8 mouse cellular contexts compared by ENCODE assay signal in the genomic region with DNA sequence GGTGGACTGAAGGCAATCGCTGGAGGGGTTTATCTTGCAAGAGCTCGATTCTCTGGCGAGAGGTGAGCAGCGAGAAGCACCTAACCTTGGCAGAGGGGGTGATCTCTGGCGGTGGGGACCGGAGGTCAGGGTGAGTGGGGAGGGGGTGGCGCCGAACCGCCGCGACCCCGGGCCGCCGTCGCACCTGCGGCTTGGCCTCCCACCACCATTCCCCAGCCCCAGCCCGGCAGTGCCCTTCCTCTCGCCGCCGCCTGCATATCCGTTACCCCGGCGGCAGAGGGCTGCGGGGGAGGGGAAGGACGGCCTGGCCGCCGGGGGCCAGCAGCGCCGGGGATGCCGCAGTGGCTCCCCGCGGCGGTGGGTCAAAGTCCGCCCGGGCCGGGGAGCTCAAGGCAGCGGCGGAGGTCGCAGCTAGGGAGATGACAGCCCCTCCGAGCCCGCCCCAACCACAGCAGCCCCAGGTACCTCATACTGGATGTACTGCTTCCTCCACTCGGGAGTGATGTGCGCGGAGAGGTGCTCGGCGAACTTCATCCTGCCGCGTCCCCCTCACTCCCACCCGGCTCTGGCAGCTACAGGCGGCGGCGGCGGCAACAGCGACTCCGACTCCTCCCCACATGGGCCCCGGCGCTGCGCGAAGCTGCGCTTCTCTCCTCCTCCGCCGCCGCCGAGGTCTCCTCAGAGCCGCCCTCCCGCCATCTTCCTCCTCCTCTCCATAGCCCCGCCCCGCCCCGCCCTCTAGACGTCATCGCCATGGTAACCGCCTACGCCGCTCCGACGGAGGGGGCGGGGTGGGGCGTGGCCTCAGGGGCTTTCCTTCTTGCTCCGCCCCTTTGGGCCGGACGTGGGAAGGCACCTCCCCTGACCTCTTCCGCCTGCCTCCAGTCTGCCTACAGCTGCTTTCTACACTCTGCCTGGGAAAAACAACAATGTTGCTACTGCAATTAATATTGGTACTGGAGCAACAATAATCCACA. TPM values are rescaled to one million over a fixed set of nuclear protein-coding genes. Genes with fewer than 3 reads are reported as not detected.
DNase-seq lines count a peak whose midpoint lies in the region; ATAC-seq and TF ChIP-seq lines count a peak whose summit lies in the region.

A gene (minus strand): TSS at position 715 of the 977 bp plus-strand sequence.

- no peaks in the 10 kb centered on the region for H3K9me3 ChIP-seq in heart, embryonic 12.5 days (replicated peaks)
- no peaks in the 10 kb centered on the region for H3K9me3 ChIP-seq in kidney, postnatal 0 days (replicated peaks; ENCODE audit: low read length)
- H3K9me3 ChIP-seq in liver, embryonic 11.5 days (ENCODE audit: control insufficient read depth, low read length) = no peaks in the 10 kb centered on the region
- H3K9me3 ChIP-seq in stomach, embryonic 14.5 days (ENCODE audit: control insufficient read depth, low read depth, low read length) = no peaks in the 10 kb centered on the region

- peak; percentile 14; the same call in 1 of the 2 replicates for TF ChIP-seq CTCF in kidney, postnatal 0 days (IDR thresholded peaks at IDR 0.05; ENCODE audit: low read depth)

- no peaks in the 10 kb centered on the region for H3K36me3 ChIP-seq in heart, embryonic 12.5 days
- no peaks in the 10 kb centered on the region for H3K36me3 ChIP-seq in kidney, postnatal 0 days (ENCODE audit: insufficient read depth, low read length)
- no peaks in the 10 kb centered on the region for H3K36me3 ChIP-seq in liver, embryonic 11.5 days (ENCODE audit: control insufficient read depth, insufficient read depth, low read length)
- no peaks in the 10 kb centered on the region for H3K36me3 ChIP-seq in stomach, embryonic 14.5 days (ENCODE audit: control insufficient read depth, insufficient read depth, low read length)

- peaks cover 3% of the 10 kb centered on the region for H3K4me1 ChIP-seq in heart, embryonic 12.5 days (replicated peaks)
- H3K4me1 ChIP-seq in kidney, postnatal 0 days (replicated peaks; ENCODE audit: insufficient read depth, low read length) = peaks cover 3% of the 10 kb centered on the region; the same call in 1 of the 2 replicates
- H3K4me1 ChIP-seq in liver, embryonic 11.5 days (replicated peaks; ENCODE audit: control insufficient read depth, insufficient read depth, low read length) = peaks cover 10% of the 10 kb centered on the region
- 0 out of 2 replicates have a peak, but pooled peaks cover 3% of the 10 kb centered on the region for H3K4me1 ChIP-seq in stomach, embryonic 14.5 days (ENCODE audit: control insufficient read depth, insufficient read depth, low read length)

- peak within 1 kb of the TSS; percentile 85 for H3K9ac ChIP-seq in heart, embryonic 12.5 days
- H3K9ac ChIP-seq in kidney, postnatal 0 days (ENCODE audit: low read depth, low read length) = peak within 1 kb of the TSS; percentile 73
- peak within 1 kb of the TSS; percentile 84 for H3K9ac ChIP-seq in liver, embryonic 11.5 days (ENCODE audit: low read depth, low read length)
- H3K9ac ChIP-seq in stomach, embryonic 14.5 days (replicated peaks; ENCODE audit: low read depth, low read length) = peak within 1 kb of the TSS; percentile 55

- peak within 1 kb of the TSS; percentile 80 for H3K4me2 ChIP-seq in heart, embryonic 12.5 days
- H3K4me2 ChIP-seq in kidney, postnatal 0 days (ENCODE audit: low read length) = peak within 1 kb of the TSS; percentile 70
- peak within 1 kb of the TSS; percentile 76 for H3K4me2 ChIP-seq in liver, embryonic 11.5 days
- H3K4me2 ChIP-seq in stomach, embryonic 14.5 days (replicated peaks; ENCODE audit: low read depth, low read length) = peak within 1 kb of the TSS; percentile 82

- no peaks in the 10 kb centered on the region for H3K27me3 ChIP-seq in heart, embryonic 12.5 days (replicated peaks)
- no peaks in the 10 kb centered on the region for H3K27me3 ChIP-seq in kidney, postnatal 0 days (ENCODE audit: insufficient read depth, low read length)
- H3K27me3 ChIP-seq in liver, embryonic 11.5 days (replicated peaks; ENCODE audit: control insufficient read depth, insufficient read depth, low read length) = no peaks in the 10 kb centered on the region
- H3K27me3 ChIP-seq in stomach, embryonic 14.5 days (ENCODE audit: control insufficient read depth, insufficient read depth, low read length) = no peaks in the 10 kb centered on the region

- peak; percentile 96 to 97 for DNase-seq in B cell, adult 2 months
- peak; percentile 96 for DNase-seq in brain, adult 2 months (ENCODE audit: low read depth, low spot score)
- peak; percentile 96 for DNase-seq in kidney, postnatal 0 days (ENCODE audit: low spot score)
- peak; percentile 96 for DNase-seq in liver, embryonic 11.5 days (ENCODE audit: low spot score)
- DNase-seq in naive thymus-derived CD4-positive, alpha-beta T cell, adult 2 months (ENCODE audit: low read depth) = peak; percentile 98

- H3K4me3 ChIP-seq in heart, embryonic 12.5 days = peak within 1 kb of the TSS; percentile 96
- peak within 1 kb of the TSS; percentile 84 for H3K4me3 ChIP-seq in kidney, postnatal 0 days (replicated peaks; ENCODE audit: low read depth, low read length)
- peak within 1 kb of the TSS; percentile 97 for H3K4me3 ChIP-seq in liver, embryonic 11.5 days (ENCODE audit: low read depth, low read length)
- H3K4me3 ChIP-seq in stomach, embryonic 14.5 days (ENCODE audit: low read depth, low read length) = peak within 1 kb of the TSS; percentile 95

- peak; percentile 94 for ATAC-seq in erythroblast, adult 5-6 weeks (replicated peaks; ENCODE audit: low FRiP score, poor library complexity, severe bottlenecking)
- ATAC-seq in heart, embryonic 12.5 days (ENCODE audit: insufficient number of reproducible peaks, low FRiP score) = peak; percentile 98
- ATAC-seq in kidney, postnatal 0 days (replicated peaks; ENCODE audit: low FRiP score, low read depth) = peak; percentile 96
- peak; percentile 94 for ATAC-seq in liver, embryonic 11.5 days (replicated peaks; ENCODE audit: low FRiP score)
- ATAC-seq in stomach, embryonic 14.5 days (ENCODE audit: insufficient number of reproducible peaks, insufficient read depth, low FRiP score, low read depth) = peak; percentile 97

- H3K27ac ChIP-seq in heart, embryonic 12.5 days (ENCODE audit: poor library complexity, severe bottlenecking) = peak within 1 kb of the TSS; percentile 89
- H3K27ac ChIP-seq in kidney, postnatal 0 days = peak within 1 kb of the TSS; percentile 86
- H3K27ac ChIP-seq in liver, embryonic 11.5 days (ENCODE audit: low read depth, low read length) = peak within 1 kb of the TSS; percentile 87
- H3K27ac ChIP-seq in stomach, embryonic 14.5 days (ENCODE audit: low read length) = peak within 1 kb of the TSS; percentile 76

- WGBS in heart, embryonic 12.5 days = under 1% methylated on average over 82 of the region's 82 CpGs
- WGBS in kidney, postnatal 0 days = under 1% methylated on average over 73 of the region's 82 CpGs
- under 1% methylated on average over 76 of the region's 82 CpGs for WGBS in liver, embryonic 11.5 days
- under 1% methylated on average over 74 of the region's 82 CpGs for WGBS in stomach, embryonic 14.5 days

RNA-seq across cellular contexts. Expression of the gene that starts here (rescaled TPM):
- 14.4 and 24.2 TPM in 2 replicates for total RNA-seq in erythroblast, adult 5-6 weeks (2015; ENCODE audit: low replicate concordance)
- total RNA-seq in erythroblast, adult 5-6 weeks (2017; ENCODE audit: low replicate concordance) = 10.3 and 10.6 TPM in 2 replicates
- 13.0 and 13.2 TPM in 2 replicates for polyA plus RNA-seq in heart, embryonic 12.5 days (2016; fragmentation: Nextera tagmentation; extraction: Ambion mirVana)
- polyA plus RNA-seq in kidney, postnatal 0 days (2015; fragmentation: Nextera tagmentation; extraction: Ambion mirVana) = 6.0 and 6.3 TPM in 2 replicates
- polyA plus RNA-seq in liver, embryonic 11.5 days (2014; fragmentation: Nextera tagmentation; extraction: Ambion mirVana) = 5.3 and 8.0 TPM in 2 replicates
- polyA plus RNA-seq in stomach, embryonic 14.5 days (2014; fragmentation: Nextera tagmentation; extraction: Ambion mirVana) = 9.5 and 12.5 TPM in 2 replicates

Comparison
In these comparisons a context has a peak if more than half of its experiments do, and no peak if none do; other contexts are left out.
1. Peak in every context shown above with its lines: DNase-seq, ATAC-seq, H3K4me3 ChIP-seq and H3K27ac ChIP-seq.